Mouse (Mus musculus): ENCODE measurements around the gene Arvcf. TPM values are rescaled to one million over a fixed set of nuclear protein-coding genes. Genes with fewer than 3 reads are reported as not detected.

Arvcf gene
- total and polyA plus RNA-seq, 3 experiments, result 9.1 to 14.5 TPM; not detected in 1

DNA sequence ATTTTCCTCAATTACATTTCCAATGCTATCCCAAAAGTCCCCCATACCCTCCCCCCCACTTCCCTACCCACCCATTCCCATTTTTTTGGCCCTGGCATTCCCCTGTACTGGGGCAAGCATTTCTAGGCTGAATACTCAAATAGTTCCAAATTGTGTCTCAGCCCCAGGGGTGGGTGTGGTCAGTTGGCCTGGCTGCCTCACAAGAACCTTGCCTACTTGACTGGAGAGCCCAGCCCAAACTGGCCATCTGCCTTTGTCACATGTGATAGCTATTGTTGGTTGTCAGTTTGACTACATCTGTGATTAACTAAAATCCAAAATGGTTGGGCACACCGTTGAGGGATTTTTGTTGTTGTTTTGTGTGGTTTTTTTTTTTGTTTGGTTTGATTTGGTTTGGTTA lies 9.0 kb downstream of the Arvcf start:
- H3K27me3 ChIP-seq (ENCODE audit: control insufficient read depth in 1 of 2, insufficient read depth in 2 of 2, low read length in 2 of 2), result no peaks in the 10 kb centered on the region
- H3K9ac ChIP-seq (ENCODE audit: control insufficient read depth, low read depth, low read length, poor library complexity, severe bottlenecking), result no peak overlapping the region
- H3K4me3 ChIP-seq (ENCODE audit: control insufficient read depth in 1 of 2, insufficient read depth in 1 of 2, low read depth in 2 of 2, low read length in 2 of 2), result no peak overlapping the region
- no peaks in the 10 kb centered on the region for H3K79me2 ChIP-seq (ENCODE audit: control insufficient read depth, insufficient read depth, low read length, poor library complexity)
- H3K9me3 ChIP-seq (replicated peaks; ENCODE audit: insufficient read depth, low read length), result no peaks in the 10 kb centered on the region
- peaks cover 0 to 9% of the 10 kb centered on the region in 2 experiments; a peak in 2 of 4 replicates for H3K36me3 ChIP-seq (ENCODE audit: control insufficient read depth in 1 of 2, insufficient read depth in 2 of 2, low read length in 2 of 2)
- TF ChIP-seq TCF12 (IDR thresholded peaks at IDR 0.05; ENCODE audit: low read depth, low read length), result no peak
- no peak for TF ChIP-seq USF1 (IDR thresholded peaks at IDR 0.05; ENCODE audit: low read depth, low read length)
- no peak for TF ChIP-seq RAD21 (IDR thresholded peaks at IDR 0.05; ENCODE audit: low read depth, low read length)
- no peak for TF ChIP-seq UBTF (IDR thresholded peaks at IDR 0.05; ENCODE audit: borderline replicate concordance, insufficient read depth, low read depth, low read length)
- no peak for TF ChIP-seq CHD1 (IDR thresholded peaks at IDR 0.05; ENCODE audit: low read depth, low read length)
- no peak for TF ChIP-seq ZKSCAN1 (IDR thresholded peaks at IDR 0.05; ENCODE audit: low read depth, low read length)
- TF ChIP-seq MXI1 (IDR thresholded peaks at IDR 0.05; ENCODE audit: low read depth, low read length), result no peak
- no peak for TF ChIP-seq MAFK (IDR thresholded peaks at IDR 0.05; ENCODE audit: borderline replicate concordance, low read depth, low read length)
- TF ChIP-seq MAX (IDR thresholded peaks at IDR 0.05; ENCODE audit: low read length), result no peak
- no peak for TF ChIP-seq ETS1 (IDR thresholded peaks at IDR 0.05; ENCODE audit: low read depth, low read length)
- no peak for TF ChIP-seq POLR2A (IDR thresholded peaks at IDR 0.05; ENCODE audit: control insufficient read depth in 1 of 2, insufficient read depth in 1 of 2, low read depth in 1 of 2, low read length in 2 of 2, poor library complexity in 1 of 2)
- no peak for TF ChIP-seq KAT2A (conservative IDR thresholded peaks at IDR 0.05; ENCODE audit: low read depth, low read length)
- no peak for TF ChIP-seq MYB (IDR thresholded peaks at IDR 0.05; ENCODE audit: low read depth, low read length)
- TF ChIP-seq HCFC1 (IDR thresholded peaks at IDR 0.05; ENCODE audit: low read depth, low read length), result no peak
- peaks cover 0 to 17% of the 10 kb centered on the region in 2 experiments; a peak in 3 of 4 replicates for H3K4me1 ChIP-seq (ENCODE audit: control insufficient read depth in 1 of 2, insufficient read depth in 2 of 2, low read length in 2 of 2)
- no peak for DNase-seq (ENCODE audit: low read depth, low spot score)
- no peak overlapping the region for H3K27ac ChIP-seq (ENCODE audit: control insufficient read depth, low read depth, low read length)

DNA sequence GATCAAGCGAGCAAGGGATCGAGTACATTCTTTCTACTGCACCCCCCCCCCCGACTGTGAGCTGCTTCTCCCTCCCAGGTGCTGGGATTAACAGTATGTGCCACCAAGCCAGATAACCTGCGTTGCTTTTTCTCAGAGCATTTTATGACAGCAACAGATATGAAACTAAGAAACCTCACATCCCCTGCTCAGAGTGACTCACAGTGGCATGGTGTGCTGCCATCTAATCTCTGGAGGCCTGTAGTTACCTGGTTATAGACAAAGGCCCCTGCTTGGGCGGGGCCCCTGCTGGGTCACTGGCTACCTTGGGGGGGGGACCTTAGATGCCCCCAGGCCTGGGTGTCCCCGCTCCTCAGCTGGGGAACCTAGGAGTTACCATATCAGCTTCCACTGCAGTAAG lies 10.0 kb downstream of the Arvcf start:
- H3K9me3 ChIP-seq (replicated peaks; ENCODE audit: insufficient read depth, low read length), result no peaks in the 10 kb centered on the region
- DNase-seq (ENCODE audit: low read depth, low spot score), result no peak
- TF ChIP-seq POLR2A (IDR thresholded peaks at IDR 0.05; ENCODE audit: control insufficient read depth in 1 of 2, insufficient read depth in 1 of 2, low read depth in 1 of 2, low read length in 2 of 2, poor library complexity in 1 of 2) (no peak), EP300 (IDR thresholded peaks at IDR 0.05; ENCODE audit: low read depth in 1 of 2, low read length in 2 of 2) (no peak), USF1 (IDR thresholded peaks at IDR 0.05; ENCODE audit: low read depth, low read length) (no peak), ZC3H11A (IDR thresholded peaks at IDR 0.05; ENCODE audit: low read depth, low read length) (no peak), MAZ (IDR thresholded peaks at IDR 0.05; ENCODE audit: low read depth, low read length) (no peak), CHD2 (IDR thresholded peaks at IDR 0.05; ENCODE audit: low read length) (no peak), NRF1 (IDR thresholded peaks at IDR 0.05; ENCODE audit: insufficient read depth, low read depth, low read length, poor library complexity, severe bottlenecking) (no peak), MAFK (IDR thresholded peaks at IDR 0.05; ENCODE audit: borderline replicate concordance, low read depth, low read length) (no peak), RCOR1 (IDR thresholded peaks at IDR 0.05; ENCODE audit: low read depth, low read length) (no peak)
- H3K36me3 ChIP-seq (ENCODE audit: control insufficient read depth in 1 of 2, insufficient read depth in 2 of 2, low read length in 2 of 2), result no peaks in the 10 kb centered on the region
- H3K4me3 ChIP-seq (ENCODE audit: control insufficient read depth in 1 of 2, insufficient read depth in 1 of 2, low read depth in 2 of 2, low read length in 2 of 2), result no peak overlapping the region
- H3K79me2 ChIP-seq (ENCODE audit: control insufficient read depth, insufficient read depth, low read length, poor library complexity), result no peaks in the 10 kb centered on the region
- H3K9ac ChIP-seq (ENCODE audit: control insufficient read depth, low read depth, low read length, poor library complexity, severe bottlenecking), result no peak overlapping the region
- H3K4me1 ChIP-seq (ENCODE audit: control insufficient read depth in 1 of 2, insufficient read depth in 2 of 2, low read length in 2 of 2), result peaks cover 0 to 7% of the 10 kb centered on the region in 2 experiments; a peak in 3 of 4 replicates
- H3K27ac ChIP-seq (ENCODE audit: control insufficient read depth, low read depth, low read length), result no peak overlapping the region
- no peaks in the 10 kb centered on the region for H3K27me3 ChIP-seq (ENCODE audit: control insufficient read depth in 1 of 2, insufficient read depth in 2 of 2, low read length in 2 of 2)

Data from MEL (cell line).